Mouse (Mus musculus) liver, embryonic 11.5 days (tissue): ENCODE measurements around the gene Dynlrb1. TPM values are rescaled to one million over a fixed set of nuclear protein-coding genes. Genes with fewer than 3 reads are reported as not detected.

Experiments
- ATAC-seq: fragments of 200-750 bp; cut with Nextera tagmentation; replicated peaks from 2 replicates; pipeline ENCODE4 v1.8.0; 2017; ENCODE audit warnings: moderate number of reproducible peaks, mild to moderate bottlenecking, moderate TSS enrichment, moderate library complexity; ENCODE audit not compliant: low FRiP score
- DNase-seq: peaks from one replicate; pipeline ENCODE4 v3.0.0-alpha.2; 2017; ENCODE audit warnings: low spot score
- H3K27ac ChIP-seq: fragments of 300-500 bp; sonication (generic); 2 replicates; pipeline ENCODE4 v1.5.1; 2014; ENCODE audit warnings: mild to moderate bottlenecking, low read depth, low read length, control low read depth
- H3K27me3 ChIP-seq: fragments of 300-500 bp; sonication (generic); replicated peaks from 2 replicates; pipeline ENCODE4 v1.6.1; 2014; ENCODE audit warnings: low read length, mixed read lengths; ENCODE audit not compliant: control insufficient read depth, insufficient read depth
- H3K36me3 ChIP-seq: fragments of 300-500 bp; sonication (generic); 2 replicates; pipeline ENCODE4 v1.6.1; 2014; ENCODE audit warnings: mild to moderate bottlenecking, low read length, moderate library complexity, mixed read lengths; ENCODE audit not compliant: control insufficient read depth, insufficient read depth
- H3K4me1 ChIP-seq: fragments of 300-500 bp; sonication (generic); replicated peaks from 2 replicates; pipeline ENCODE4 v1.6.1; 2014; ENCODE audit warnings: low read length, mixed read lengths; ENCODE audit not compliant: control insufficient read depth, insufficient read depth
- H3K4me2 ChIP-seq: fragments of 300-500 bp; sonication (generic); 2 replicates; pipeline ENCODE4 v1.6.1; 2014; ENCODE audit warnings: mild to moderate bottlenecking, control low read depth, moderate library complexity
- H3K4me3 ChIP-seq: fragments of 300-500 bp; sonication (generic); 2 replicates; pipeline ENCODE4 v1.5.1; 2014; ENCODE audit warnings: low read depth, low read length, control low read depth
- H3K9ac ChIP-seq: fragments of 300-500 bp; sonication (generic); 2 replicates; pipeline ENCODE4 v1.6.1; 2014; ENCODE audit warnings: low read depth, low read length, control low read depth
- H3K9me3 ChIP-seq: fragments of 300-500 bp; sonication (generic); 2 replicates; pipeline ENCODE4 v1.6.1; 2016; ENCODE audit warnings: low read length, inconsistent platforms, mixed read lengths; ENCODE audit not compliant: control insufficient read depth
- WGBS: fragments of 180-500 bp; shearing (Covaris S2); extraction: QIAGEN DNeasy Blood & Tissue Kit; methylation state at CpG from one replicate; pipeline ENCODE4 v1.1.7; 2014; 5-methylcytosine and 5-hydroxymethylcytosine counted together
- polyA plus RNA-seq: library from polyadenylated mRNA; unstranded; fragments of >200 nt; fragmentation: Nextera tagmentation; extraction: Ambion mirVana; gene quantifications from 2 replicates; pipeline ENCODE4 v1.2.1, GENCODE M21; 2014

The Dynlrb1 gene
- 272 and 289 TPM in 2 replicates for polyA plus RNA-seq

DNA sequence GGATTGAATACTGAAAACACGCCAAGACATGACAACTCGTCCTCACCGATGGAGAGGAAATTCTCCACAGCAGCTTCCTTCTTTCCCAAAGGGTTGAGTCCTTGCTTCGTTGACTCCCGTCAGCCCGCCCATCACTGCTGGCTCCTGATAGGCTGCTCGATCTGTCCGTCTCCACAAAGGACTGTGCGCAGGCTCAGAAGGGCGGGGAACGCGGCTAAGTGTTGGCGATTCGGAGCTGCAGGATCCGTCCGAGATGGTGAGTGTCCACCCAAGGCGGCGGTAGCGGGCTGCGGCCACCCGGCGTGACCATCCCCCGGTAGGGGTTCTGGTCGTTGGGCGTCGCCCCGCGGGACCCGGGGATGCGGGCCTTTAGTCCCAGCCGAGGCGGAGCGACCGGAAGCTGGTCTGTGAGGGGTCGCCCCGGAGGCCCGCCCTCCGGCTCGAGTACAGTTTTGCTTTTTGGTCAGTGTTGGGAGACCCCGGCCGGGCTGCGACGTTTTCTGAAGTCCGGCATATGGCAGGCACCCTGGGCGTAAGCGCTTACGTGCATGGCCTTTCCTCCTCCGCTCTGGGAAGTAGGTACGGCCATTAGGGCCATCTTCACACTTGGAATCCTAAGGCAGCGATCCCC lies at the start of gene Dynlrb1:
Gene Dynlrb1, plus strand, starts transcription at position 172 of the 631 bp plus-strand sequence.
- Histone ChIP-seq H3K36me3 (peaks cover 2% of the 10 kb centered on the region; the same call in 1 of the 2 replicates), H3K9me3 (no peaks in the 10 kb centered on the region), H3K4me2 (peak within 1 kb of the TSS; percentile 90), H3K27me3 (no peaks in the 10 kb centered on the region), H3K4me3 (peak within 1 kb of the TSS; percentile 93), H3K27ac (peak within 1 kb of the TSS; percentile 35), H3K9ac (peak within 1 kb of the TSS; percentile 77), H3K4me1 (peaks cover 14% of the 10 kb centered on the region)
- WGBS: under 1% methylated on average over 50 of the region's 50 CpGs
- peak; percentile 99 for ATAC-seq
- DNase-seq: peak; percentile 99

DNA sequence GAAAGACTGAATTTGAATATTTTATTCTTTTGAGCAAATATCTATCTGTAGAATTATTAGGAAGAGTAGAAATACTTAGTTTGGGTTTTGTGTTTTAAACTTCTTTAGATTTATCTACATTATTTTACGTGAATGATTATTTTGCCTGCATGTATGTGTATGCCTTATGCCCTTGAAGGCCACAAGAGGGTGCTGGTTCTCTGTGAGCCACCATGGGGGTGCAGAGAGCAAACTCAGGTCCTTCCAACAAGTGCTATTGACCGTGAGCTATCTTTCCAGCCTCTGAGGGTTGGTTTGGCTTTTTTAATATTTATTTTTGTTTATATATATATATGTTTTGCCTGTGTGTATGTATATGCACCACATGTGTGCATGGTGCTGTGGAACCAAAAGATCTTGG lies 28.9 kb upstream of the Dynlrb1 start:
- H3K9me3 ChIP-seq: no peaks in the 10 kb centered on the region
- H3K36me3 ChIP-seq: peaks cover 14% of the 10 kb centered on the region
- no peaks in the 10 kb centered on the region for H3K4me1 ChIP-seq
- H3K9ac ChIP-seq: no peak overlapping the region
- ATAC-seq: no peak
- H3K27me3 ChIP-seq: no peaks in the 10 kb centered on the region
- WGBS: 71% methylated on average over 2 of the region's 2 CpGs
- no peak overlapping the region for H3K4me3 ChIP-seq
- DNase-seq: no peak
- H3K4me2 ChIP-seq: no peak overlapping the region
- no peak overlapping the region for H3K27ac ChIP-seq

DNA sequence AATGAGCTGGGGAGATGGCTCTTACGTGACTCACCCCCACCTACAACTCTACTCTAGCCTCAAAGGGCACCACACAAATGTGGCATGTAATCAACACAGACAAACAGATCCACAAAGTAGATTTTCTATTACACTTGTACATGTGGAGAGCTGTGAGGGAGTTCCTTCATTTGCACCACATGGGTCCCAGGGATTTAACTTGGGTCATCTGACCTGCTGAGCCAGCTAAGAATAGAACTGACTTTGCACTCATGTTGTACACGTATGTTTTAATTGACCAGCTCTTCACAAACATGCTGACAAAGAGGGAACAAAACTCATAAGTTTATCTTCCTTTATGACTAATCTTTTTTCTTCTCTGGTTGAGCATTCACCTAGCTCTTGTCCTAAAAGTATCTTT lies 13.2 kb upstream of the Dynlrb1 start:
- H3K9ac ChIP-seq: no peak overlapping the region
- WGBS: 93% methylated on average over 2 of the region's 2 CpGs
- no peaks in the 10 kb centered on the region for H3K27me3 ChIP-seq
- DNase-seq: no peak
- no peaks in the 10 kb centered on the region for H3K4me1 ChIP-seq
- no peak overlapping the region for H3K27ac ChIP-seq
- no peak overlapping the region for H3K4me3 ChIP-seq
- no peak for ATAC-seq
- H3K4me2 ChIP-seq: no peak overlapping the region
- H3K36me3 ChIP-seq: peaks cover 27% of the 10 kb centered on the region
- H3K9me3 ChIP-seq: no peaks in the 10 kb centered on the region

DNA sequence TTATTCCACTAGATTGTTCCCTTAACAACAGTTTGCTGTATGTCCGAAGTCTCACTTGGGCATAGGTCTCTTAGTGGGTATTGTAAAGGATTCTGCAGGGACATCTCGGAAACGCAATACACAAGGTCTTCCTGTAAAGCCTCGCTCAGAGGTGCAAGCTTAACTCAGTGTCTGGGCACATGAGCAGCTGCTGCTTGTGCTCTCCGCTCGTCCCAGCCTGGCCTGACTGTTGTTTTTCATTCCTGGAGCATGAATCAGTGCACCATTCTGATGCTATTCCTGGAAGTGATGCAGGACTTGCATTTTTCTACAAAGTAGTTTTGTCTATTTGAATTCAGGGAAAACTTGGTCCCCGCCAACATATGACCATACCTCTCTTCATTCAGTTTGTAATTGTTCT lies 11.6 kb upstream of the Dynlrb1 start:
- H3K9ac ChIP-seq: no peak overlapping the region
- H3K27me3 ChIP-seq: no peaks in the 10 kb centered on the region
- DNase-seq: no peak
- no peaks in the 10 kb centered on the region for H3K9me3 ChIP-seq
- ATAC-seq: no peak
- peaks cover 25% of the 10 kb centered on the region for H3K36me3 ChIP-seq
- WGBS: 91% methylated on average over 7 of the region's 7 CpGs
- H3K4me3 ChIP-seq: no peak overlapping the region
- no peaks in the 10 kb centered on the region for H3K4me1 ChIP-seq
- no peak overlapping the region for H3K4me2 ChIP-seq
- H3K27ac ChIP-seq: no peak overlapping the region

DNA sequence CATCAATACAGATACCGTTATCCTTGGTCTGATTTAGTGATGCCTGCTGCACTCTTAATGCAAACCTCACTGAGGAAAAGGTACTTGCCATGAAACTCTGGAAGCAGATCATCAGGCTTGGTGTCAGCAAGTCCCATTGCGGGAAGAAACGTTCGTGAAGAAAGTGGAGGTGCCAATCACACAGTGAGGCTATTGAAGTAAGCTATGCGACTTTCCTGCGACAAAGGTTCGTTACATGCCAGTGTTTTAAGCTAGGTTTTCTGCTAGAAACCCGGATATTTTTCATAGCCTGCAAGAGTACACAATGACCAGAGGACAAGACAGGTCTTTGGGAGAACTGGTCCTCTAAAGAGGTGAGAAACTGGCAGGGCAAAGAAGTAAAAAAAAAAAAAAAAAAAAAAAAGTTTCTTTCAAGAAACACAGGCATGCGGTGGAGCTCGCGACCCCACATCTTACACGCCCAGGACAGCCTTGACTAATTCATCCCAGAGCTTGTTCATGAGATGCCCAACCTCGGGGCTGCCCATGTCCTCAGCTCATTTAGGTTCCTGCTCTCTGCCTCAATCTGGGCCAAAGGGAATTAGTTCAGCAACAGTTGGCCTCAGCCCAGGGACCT lies 479 bp upstream of the Dynlrb1 start:
- whole genome bisulfite sequencing: 11% methylated on average over 13 of the region's 13 CpGs
- Histone ChIP-seq H3K27ac (peak overlapping the region; percentile 35), H3K9me3 (no peaks in the 10 kb centered on the region), H3K27me3 (no peaks in the 10 kb centered on the region), H3K4me3 (peak overlapping the region; percentile 93), H3K9ac (peak overlapping the region; percentile 77), H3K4me1 (peaks cover 14% of the 10 kb centered on the region), H3K4me2 (peak overlapping the region; percentile 90), H3K36me3 (0 out of 2 replicates have a peak, but pooled peaks cover 2% of the 10 kb centered on the region)
- ATAC-seq: peak; percentile 85
- DNase-seq: no peak

DNA sequence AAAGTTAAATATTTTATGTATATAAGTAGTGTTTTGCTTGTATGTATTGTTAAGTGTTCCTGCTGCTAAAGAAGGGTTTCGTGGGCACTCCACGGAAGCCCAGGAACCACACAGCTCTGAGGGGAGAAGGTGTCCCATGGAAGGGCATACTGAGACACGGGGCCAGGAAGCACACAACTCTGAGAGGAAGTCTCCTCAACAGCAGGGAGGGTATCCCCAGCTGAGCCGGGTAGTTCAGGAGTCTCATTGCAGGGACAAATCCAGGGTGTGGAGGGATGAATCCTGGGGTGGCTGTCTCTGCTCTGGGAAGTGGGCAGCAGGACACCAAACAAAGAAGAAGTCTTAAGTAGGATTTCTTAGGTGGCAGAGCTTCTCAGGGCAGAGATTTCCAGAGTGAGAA lies 943 bp downstream of the Dynlrb1 start:
- Histone ChIP-seq H3K36me3 (peaks cover 2% of the 10 kb centered on the region; the same call in 1 of the 2 replicates), H3K27ac (no peak overlapping the region), H3K9ac (peak overlapping the region; percentile 77), H3K4me2 (peak overlapping the region; percentile 90), H3K9me3 (no peaks in the 10 kb centered on the region), H3K4me1 (peaks cover 14% of the 10 kb centered on the region), H3K4me3 (peak overlapping the region; percentile 93), H3K27me3 (no peaks in the 10 kb centered on the region)
- DNase-seq (no peak), ATAC-seq (no peak)
- WGBS: 14% methylated on average over 4 of the region's 4 CpGs

DNA sequence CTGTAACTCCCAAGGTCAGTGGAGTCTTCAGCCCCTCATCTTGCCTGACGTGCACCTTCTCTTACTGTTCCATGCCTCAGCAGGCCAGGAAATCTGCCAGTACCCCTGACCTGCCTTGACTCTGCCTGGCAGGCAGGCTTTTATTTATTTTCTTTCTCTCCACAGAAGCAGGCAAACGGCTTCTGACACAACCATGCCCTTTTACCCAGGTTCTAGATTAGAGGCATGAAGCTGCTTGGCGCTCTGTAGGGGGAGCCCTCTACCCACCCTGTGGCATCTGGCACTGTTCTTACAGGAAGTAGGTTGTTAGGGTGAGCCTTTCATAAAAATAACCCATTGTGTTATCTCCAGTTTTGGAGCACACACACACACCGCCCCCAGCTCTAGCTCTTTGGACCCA lies 4.6 kb downstream of the Dynlrb1 start:
- Histone ChIP-seq H3K4me3 (no peak overlapping the region), H3K4me2 (no peak overlapping the region), H3K27me3 (no peaks in the 10 kb centered on the region), H3K9me3 (no peaks in the 10 kb centered on the region), H3K9ac (no peak overlapping the region), H3K27ac (no peak overlapping the region), H3K36me3 (peaks cover 22% of the 10 kb centered on the region), H3K4me1 (peaks cover 11% of the 10 kb centered on the region)
- WGBS: 74% methylated on average over 4 of the region's 4 CpGs
- ATAC-seq (no peak), DNase-seq (no peak)

DNA sequence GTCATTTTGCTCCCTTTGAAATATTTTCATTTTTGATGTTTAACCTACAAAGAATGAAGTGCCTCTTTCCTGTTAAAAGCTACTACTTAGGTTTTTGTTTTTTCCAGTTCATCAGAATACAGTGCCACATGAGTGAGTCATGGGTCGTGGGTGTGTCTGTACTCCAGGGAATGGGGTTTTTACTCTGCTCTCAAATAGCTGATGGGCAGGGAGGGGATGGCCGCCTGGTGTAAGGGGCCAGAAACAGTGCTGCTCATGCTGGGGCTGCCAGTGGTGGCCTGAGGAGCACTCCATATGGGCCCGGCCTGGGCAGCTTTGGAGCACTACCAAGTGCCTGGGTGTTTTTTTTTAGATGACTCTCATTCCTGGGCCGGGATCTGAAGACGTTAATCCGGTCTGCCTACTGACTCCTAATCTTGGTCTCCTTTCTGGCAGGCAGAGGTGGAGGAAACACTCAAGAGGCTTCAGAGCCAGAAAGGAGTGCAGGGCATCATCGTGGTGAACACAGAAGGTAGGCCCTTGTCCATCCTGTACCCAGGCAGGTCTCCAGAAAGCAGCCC lies 6.0 kb downstream of the Dynlrb1 start:
- H3K9me3 ChIP-seq: no peaks in the 10 kb centered on the region
- DNase-seq (no peak), ATAC-seq (no peak)
- no peaks in the 10 kb centered on the region for H3K27me3 ChIP-seq
- peaks cover 8% of the 10 kb centered on the region for H3K4me1 ChIP-seq
- 86% methylated on average over 7 of the region's 7 CpGs for WGBS
- no peak overlapping the region for H3K27ac ChIP-seq
- no peak overlapping the region for H3K9ac ChIP-seq
- H3K4me2 ChIP-seq: no peak overlapping the region
- H3K36me3 ChIP-seq: peaks cover 30% of the 10 kb centered on the region
- no peak overlapping the region for H3K4me3 ChIP-seq
